Mouse (Mus musculus) myocyte (in vitro differentiated cells): ENCODE data around the gene Gpr174. TPM values are rescaled to one million over a fixed set of nuclear protein-coding genes. Genes with fewer than 3 reads are reported as not detected.
"Not testable (repeated sequence)": the region's sequence is repeated elsewhere in the genome, so short reads cannot be mapped to it uniquely, and the experiment has no call there.

ENCODE experiments used
- H3K27me3 ChIP-seq: one replicate; pipeline ENCODE4 v1.6.1; 2011; ENCODE audit not compliant: control insufficient read depth, insufficient read depth, insufficient read length
- H3K36me3 ChIP-seq: one replicate; pipeline ENCODE4 v1.6.1; 2011; ENCODE audit not compliant: control insufficient read depth, insufficient read depth
- H3K4me2 ChIP-seq: one replicate; pipeline ENCODE4 v1.6.1; 2011; ENCODE audit warnings: low read depth, control low read depth
- H3K4me3 ChIP-seq: one replicate; pipeline ENCODE4 v1.5.1; 2011; ENCODE audit warnings: mild to moderate bottlenecking, control low read depth, moderate library complexity
- H3K79me2 ChIP-seq: one replicate; pipeline ENCODE4 v1.6.1; 2011; ENCODE audit not compliant: control insufficient read depth, insufficient read depth
- H3ac ChIP-seq: one replicate; pipeline ENCODE4 v1.6.1; 2011; ENCODE audit not compliant: control insufficient read depth, insufficient read length
- CEBPB ChIP-seq: IDR thresholded peaks from 2 replicates; pipeline ENCODE4 v1.6.1; 2011; ENCODE audit warnings: mild to moderate bottlenecking, moderate library complexity; ENCODE audit not compliant: poor library complexity, insufficient read depth, severe bottlenecking
- E2F4 ChIP-seq: IDR thresholded peaks from one replicate; pipeline ENCODE4 v1.6.1; 2011; ENCODE audit warnings: mild to moderate bottlenecking, control low read depth, moderate library complexity; ENCODE audit not compliant: insufficient read depth
- MAX ChIP-seq: IDR thresholded peaks from one replicate; pipeline ENCODE4 v1.6.1; 2011; ENCODE audit warnings: low read depth, mild to moderate bottlenecking, control low read depth
- MYOD1 ChIP-seq, 3 experiments: IDR thresholded peaks; one replicate each; pipeline ENCODE4 v1.6.1; 2011; ENCODE audit warnings: control low read depth in 2 of 3, low read depth in 2 of 3, mild to moderate bottlenecking in 2 of 3, moderate library complexity in 1 of 3; ENCODE audit not compliant: insufficient read length in 2 of 3, control insufficient read depth in 1 of 3
- MYOG ChIP-seq, 3 experiments: IDR thresholded peaks; one replicate each; pipeline ENCODE4 v1.6.1; 2011; ENCODE audit warnings: control low read depth in 2 of 3, low read depth in 2 of 3, mild to moderate bottlenecking in 2 of 3; ENCODE audit not compliant: insufficient read length in 2 of 3, control insufficient read depth in 1 of 3, insufficient read depth in 1 of 3
- POLR2A ChIP-seq: IDR thresholded peaks from one replicate; pipeline ENCODE4 v1.6.1; 2011; ENCODE audit warnings: low read depth, mild to moderate bottlenecking, control low read depth, moderate library complexity; ENCODE audit not compliant: insufficient read length
- POLR2AphosphoS2 ChIP-seq: IDR thresholded peaks from one replicate; pipeline ENCODE4 v1.6.1; 2011; ENCODE audit warnings: low read depth, control low read depth; ENCODE audit not compliant: insufficient read length
- REST ChIP-seq: IDR thresholded peaks from one replicate; pipeline ENCODE4 v1.6.1; 2011; ENCODE audit warnings: mild to moderate bottlenecking, control low read depth, moderate library complexity; ENCODE audit not compliant: insufficient read depth, insufficient read length
- SRF ChIP-seq: IDR thresholded peaks from one replicate; pipeline ENCODE4 v1.6.1; 2011; ENCODE audit warnings: low read depth; ENCODE audit not compliant: control insufficient read depth, insufficient read length
- TCF12 ChIP-seq: IDR thresholded peaks from one replicate; pipeline ENCODE4 v1.6.1; 2011; ENCODE audit warnings: mild to moderate bottlenecking, control low read depth; ENCODE audit not compliant: poor library complexity, insufficient read depth, severe bottlenecking
- TCF3 ChIP-seq: IDR thresholded peaks from one replicate; pipeline ENCODE4 v1.6.1; 2011; ENCODE audit warnings: low read depth, control low read depth; ENCODE audit not compliant: insufficient read length
- USF1 ChIP-seq: IDR thresholded peaks from one replicate; pipeline ENCODE4 v1.6.1; 2011; ENCODE audit warnings: low read depth, mild to moderate bottlenecking, control low read depth, moderate library complexity
- polyA plus RNA-seq: library from polyadenylated mRNA; unstranded; fragments of >200 nt; fragmentation: generic; extraction: Trizol; gene quantifications from one replicate; pipeline ENCODE4 v1.2.1, GENCODE M21; 2012; ENCODE audit warnings: missing spikeins

Gpr174 gene
- polyA plus RNA-seq, 1 experiment: not detected

GRCm38 (mm10) chrX:107236461-107236860 is 19.2 kb upstream of the Gpr174 start:
- Histone ChIP-seq H3K4me3 (no peak overlapping the region), H3K36me3 (no peaks in the 10 kb centered on the region), H3ac (no peak overlapping the region), H3K4me2 (no peak overlapping the region), H3K79me2 (no peaks in the 10 kb centered on the region), H3K27me3 (no peaks in the 10 kb centered on the region)
- no peak for TF ChIP-seq REST
- no peak for TF ChIP-seq MYOD1 (IDR thresholded peaks at IDR 0.05; ENCODE audit: control insufficient read depth in 1 of 3, insufficient read length in 2 of 3, low read depth in 2 of 3)
- no peak for TF ChIP-seq TCF3
- TF ChIP-seq CEBPB: no peak
- TF ChIP-seq MYOG (IDR thresholded peaks at IDR 0.05; ENCODE audit: control insufficient read depth in 1 of 3, insufficient read depth in 1 of 3, insufficient read length in 2 of 3, low read depth in 2 of 3): no peak
- TF ChIP-seq E2F4: no peak
- no peak for TF ChIP-seq POLR2AphosphoS2
- TF ChIP-seq SRF: no peak
- no peak for TF ChIP-seq MAX
- TF ChIP-seq TCF12: no peak
- TF ChIP-seq POLR2A: no peak
- no peak for TF ChIP-seq USF1

- Histone ChIP-seq H3K79me2 (no peaks in the 10 kb centered on the region), H3K4me3 (no peak overlapping the region), H3K27me3 (no peaks in the 10 kb centered on the region), H3K4me2 (no peak overlapping the region), H3ac (no peak overlapping the region), H3K36me3 (no peaks in the 10 kb centered on the region)
- TF ChIP-seq TCF3 (no peak), CEBPB (no peak), USF1 (no peak), TCF12 (no peak), MAX (no peak), E2F4 (no peak)
Observed at GRCm38 (mm10) chrX:107250390-107250789, 5.3 kb upstream of the Gpr174 start.

GRCm38 (mm10) chrX:107264619-107265018 is 8.9 kb downstream of the Gpr174 start:
- no peak overlapping the region for H3ac ChIP-seq
- TF ChIP-seq MAX (no peak), USF1 (no peak), REST (no peak), POLR2A (no peak)
- no peaks in the 10 kb centered on the region for H3K36me3 ChIP-seq
- no peak overlapping the region for H3K4me2 ChIP-seq
- H3K4me3 ChIP-seq: no peak overlapping the region
- H3K79me2 ChIP-seq: no peaks in the 10 kb centered on the region
- no peaks in the 10 kb centered on the region for H3K27me3 ChIP-seq

- H3K4me2 ChIP-seq: no peak overlapping the region
- H3K4me3 ChIP-seq: no peak overlapping the region
- no peaks in the 10 kb centered on the region for H3K36me3 ChIP-seq
- no peak overlapping the region for H3ac ChIP-seq
- H3K79me2 ChIP-seq: no peaks in the 10 kb centered on the region
- TF ChIP-seq TCF12: no peak
- TF ChIP-seq REST: no peak
- no peak for TF ChIP-seq MYOD1 (IDR thresholded peaks at IDR 0.05; ENCODE audit: control insufficient read depth in 1 of 3, insufficient read length in 2 of 3, low read depth in 2 of 3)
- no peak for TF ChIP-seq MYOG (IDR thresholded peaks at IDR 0.05; ENCODE audit: control insufficient read depth in 1 of 3, insufficient read depth in 1 of 3, insufficient read length in 2 of 3, low read depth in 2 of 3)
- no peak for TF ChIP-seq MAX
- TF ChIP-seq E2F4: no peak
- TF ChIP-seq POLR2A: no peak
- TF ChIP-seq SRF: no peak
- TF ChIP-seq TCF3: no peak
- no peak for TF ChIP-seq USF1
- no peak for TF ChIP-seq POLR2AphosphoS2
- TF ChIP-seq CEBPB: no peak
- H3K27me3 ChIP-seq: no peaks in the 10 kb centered on the region
Observed at GRCm38 (mm10) chrX:107277606-107278005, 21.9 kb downstream of the Gpr174 start.

GRCm38 (mm10) chrX:107284211-107284610 is 28.5 kb downstream of the Gpr174 start:
- TF ChIP-seq POLR2AphosphoS2 (no peak), CEBPB (no peak), POLR2A (no peak), MAX (no peak), TCF3 (no peak), SRF (no peak), REST (no peak), E2F4 (no peak)
- H3K4me2 ChIP-seq: no peak overlapping the region
- no peaks in the 10 kb centered on the region for H3K79me2 ChIP-seq
- no peaks in the 10 kb centered on the region for H3K36me3 ChIP-seq
- no peak overlapping the region for H3K4me3 ChIP-seq
- no peaks in the 10 kb centered on the region for H3K27me3 ChIP-seq
- H3ac ChIP-seq: no peak overlapping the region

GRCm38 (mm10) chrX:107297861-107298260 is 42.2 kb downstream of the Gpr174 start:
- not testable (repeated sequence) for H3K79me2 ChIP-seq, H3ac ChIP-seq, H3K36me3 ChIP-seq, H3K4me3 ChIP-seq, H3K27me3 ChIP-seq, H3K4me2 ChIP-seq
